Mouse (Mus musculus): ENCODE measurements around the gene Slit3.

Gene Slit3

DNA sequence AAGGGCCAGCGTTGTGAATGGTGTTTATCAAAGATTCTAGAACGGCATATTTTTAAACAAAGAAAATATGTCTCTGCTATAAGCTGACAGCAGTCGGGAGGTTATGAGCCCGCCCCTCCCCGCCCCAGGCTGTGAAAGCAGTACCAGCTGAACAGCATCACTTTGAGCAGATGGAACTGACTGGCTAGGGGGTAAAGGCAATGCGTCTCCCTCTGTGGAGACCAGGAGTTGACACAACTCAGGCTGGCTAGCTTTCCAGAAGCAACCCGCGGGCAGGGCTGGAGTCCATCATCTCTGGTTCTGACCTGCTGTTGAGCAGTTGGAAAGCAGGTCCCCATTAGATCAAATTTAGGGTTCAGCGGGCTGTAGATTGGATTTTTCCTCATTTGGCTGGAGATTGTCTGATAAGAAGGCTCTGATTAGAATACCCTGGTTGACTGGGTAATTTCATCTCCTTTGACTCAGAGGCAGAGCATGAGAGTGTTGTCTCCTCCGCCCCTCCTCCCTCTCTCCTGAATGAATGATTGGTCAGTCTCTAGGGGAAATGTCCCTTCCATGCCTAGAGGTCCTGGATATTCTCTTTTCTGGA is 480.7 kb downstream of the Slit3 start:
- DNase-seq: no peak

- no peak for DNase-seq
These were observed 481.6 kb downstream of the Slit3 start for GRCm38 (mm10) chr11:35602586-35602985.

DNA sequence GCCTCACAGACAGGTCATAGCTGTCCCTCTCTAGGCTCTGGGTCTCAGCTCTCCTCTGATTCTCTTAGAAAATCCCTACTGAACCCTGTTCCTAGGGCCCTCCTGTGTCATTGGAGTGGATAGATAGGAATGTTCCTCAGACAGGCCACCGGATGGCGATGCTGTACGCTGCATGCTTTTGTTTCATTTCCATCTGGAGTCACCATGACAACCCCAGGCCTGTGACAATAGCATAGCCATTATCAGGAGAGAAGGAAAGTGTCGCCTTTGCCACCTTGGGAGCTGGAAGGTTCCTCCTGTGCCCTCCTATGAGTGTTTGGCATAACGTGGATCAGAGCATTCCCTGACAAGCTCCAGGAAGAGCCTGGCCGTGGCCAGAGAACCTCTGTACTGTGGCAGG is 482.9 kb downstream of the Slit3 start:
- DNase-seq: no peak

- no peak for DNase-seq
These were observed 484.1 kb downstream of the Slit3 start for GRCm38 (mm10) chr11:35604848-35605790.

- peak; percentile 76 for DNase-seq
These were observed 486.2 kb downstream of the Slit3 start for GRCm38 (mm10) chr11:35607191-35607590.

GRCm38 (mm10) chr11:35608794-35609193 is 487.8 kb downstream of the Slit3 start:
- no peak for DNase-seq

DNA sequence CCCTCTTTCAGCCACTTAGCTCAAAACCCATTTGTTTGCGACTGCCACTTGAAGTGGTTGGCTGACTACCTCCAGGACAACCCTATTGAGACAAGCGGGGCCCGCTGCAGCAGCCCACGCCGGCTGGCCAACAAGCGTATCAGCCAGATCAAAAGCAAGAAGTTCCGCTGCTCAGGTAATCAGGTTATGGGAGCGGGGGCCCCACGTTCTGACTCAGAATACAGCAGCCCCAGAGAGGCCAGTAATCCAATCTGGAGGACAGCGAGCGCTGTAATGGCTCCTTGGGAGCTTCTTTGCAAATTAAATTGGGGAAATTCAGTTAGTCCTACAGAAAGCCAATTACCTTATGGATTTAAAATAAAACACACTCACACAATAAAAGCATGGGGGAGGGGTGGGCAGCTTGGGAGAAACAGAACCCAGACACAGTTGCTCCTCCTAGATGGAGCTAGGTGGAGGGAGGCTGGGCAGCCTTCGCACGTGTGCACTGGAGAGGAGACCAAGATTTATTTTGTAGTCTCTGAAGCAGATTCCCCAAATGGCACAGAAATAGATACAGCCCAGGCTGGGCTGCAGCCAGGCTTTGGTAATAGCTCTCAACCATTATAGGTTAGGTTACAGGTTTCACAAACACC is 491.4 kb downstream of the Slit3 start:
- peak; percentile 34 for DNase-seq

DNA sequence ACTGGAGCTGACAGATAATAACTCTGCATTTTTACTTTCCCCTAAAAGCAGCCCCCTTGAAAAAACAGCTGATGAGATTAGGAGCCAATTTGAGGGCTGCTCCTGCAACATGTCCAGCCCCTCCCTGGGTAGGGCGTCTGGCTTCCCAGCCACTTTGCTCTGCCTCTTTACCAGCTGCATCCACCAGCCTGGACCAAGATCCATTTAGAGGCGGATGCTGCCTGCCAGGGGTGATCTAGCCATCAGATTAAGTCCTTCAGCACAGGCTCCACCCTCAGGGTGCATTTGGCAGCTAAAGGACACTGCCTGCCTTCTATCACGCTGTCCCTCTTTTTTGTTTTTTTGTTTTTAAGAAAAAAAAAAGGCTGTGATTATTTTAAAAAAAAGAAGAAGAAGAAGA is 493.5 kb downstream of the Slit3 start:
- DNase-seq: no peak

GRCm38 (mm10) chr11:35619421-35619820 is 498.4 kb downstream of the Slit3 start:
- DNase-seq: no peak

- no peak for DNase-seq
These were observed 501.7 kb downstream of the Slit3 start for GRCm38 (mm10) chr11:35622736-35623135.

- peak; percentile 66 for DNase-seq
These were observed 503.7 kb downstream of the Slit3 start for GRCm38 (mm10) chr11:35624515-35625270.

DNA sequence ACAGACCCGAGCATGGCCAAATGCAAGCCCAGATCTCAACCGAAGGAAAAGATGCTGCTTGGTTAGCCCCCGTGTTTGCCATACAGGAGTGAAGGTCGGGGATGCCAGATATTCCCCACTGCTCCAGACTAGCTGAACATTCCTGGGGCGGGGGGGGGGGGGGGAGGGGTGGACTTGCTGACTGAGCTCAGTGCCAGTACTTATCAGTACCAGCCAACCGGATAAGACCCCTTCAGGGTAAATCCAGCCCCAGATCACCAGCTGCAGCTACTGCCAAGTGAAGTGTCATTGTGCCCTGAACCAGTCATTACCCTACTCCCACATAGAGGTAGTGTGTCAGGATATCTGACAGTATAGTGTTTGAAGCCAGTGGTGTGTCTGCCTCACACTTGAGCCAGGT is 504.6 kb downstream of the Slit3 start:
- no peak for DNase-seq

DNA sequence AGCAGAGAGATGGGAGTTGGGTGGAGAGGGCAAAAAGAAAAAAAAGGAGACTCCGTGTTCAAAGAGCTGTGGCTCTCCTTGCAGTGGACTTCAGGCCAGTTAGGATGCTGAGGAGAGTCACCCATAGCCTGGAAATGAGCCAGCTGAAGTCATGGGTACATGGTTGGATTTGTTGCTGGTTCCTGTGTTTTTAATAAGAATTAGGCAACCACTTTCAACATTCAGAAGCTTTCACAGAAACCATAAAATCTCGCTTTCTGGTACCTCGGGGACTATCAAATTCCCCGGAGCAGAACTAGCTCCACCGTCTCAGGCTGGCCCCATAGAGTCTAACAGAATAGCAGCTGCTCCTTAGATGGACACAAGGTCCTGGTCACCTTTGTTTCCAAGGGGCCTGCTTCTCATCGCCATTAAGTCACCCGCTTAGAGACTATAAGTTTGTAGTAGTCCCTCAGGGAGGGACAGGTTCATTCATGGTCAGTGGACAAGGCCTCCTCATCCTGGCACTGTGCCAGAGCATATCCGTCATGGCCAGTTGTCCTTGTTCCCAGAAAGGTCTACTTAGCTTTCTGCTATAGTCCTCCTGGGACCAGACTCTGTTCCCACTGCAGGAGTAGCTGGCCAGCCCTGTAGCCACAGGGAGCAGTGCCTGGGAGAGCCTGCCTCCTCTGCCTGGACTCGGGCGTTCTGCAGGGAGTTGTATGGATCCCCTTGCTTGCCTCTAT is 505.3 kb downstream of the Slit3 start:
- no peak for DNase-seq

DNA sequence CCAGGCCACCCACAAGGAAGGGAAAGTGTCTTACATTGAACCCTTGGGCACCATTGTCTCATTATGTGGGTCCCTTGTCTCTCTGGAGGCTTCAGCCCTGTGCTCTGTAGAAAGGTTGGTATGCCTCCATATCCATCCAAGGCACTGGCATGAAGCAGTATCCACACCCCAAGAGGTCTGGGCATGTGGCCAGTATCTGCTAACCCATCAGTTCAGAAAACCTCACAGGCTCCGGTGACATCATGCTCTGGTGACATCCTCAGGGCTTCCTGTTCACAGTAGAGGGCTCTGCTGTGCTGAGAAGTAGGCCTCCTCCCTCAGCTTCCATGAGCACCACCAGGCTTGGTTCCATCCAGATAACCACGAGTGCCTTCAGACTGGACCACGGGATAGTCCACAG is 506.8 kb downstream of the Slit3 start:
- peak; percentile 49 for DNase-seq

GRCm38 (mm10) chr11:35632262-35632661 is 511.2 kb downstream of the Slit3 start:
- no peak for DNase-seq

DNA sequence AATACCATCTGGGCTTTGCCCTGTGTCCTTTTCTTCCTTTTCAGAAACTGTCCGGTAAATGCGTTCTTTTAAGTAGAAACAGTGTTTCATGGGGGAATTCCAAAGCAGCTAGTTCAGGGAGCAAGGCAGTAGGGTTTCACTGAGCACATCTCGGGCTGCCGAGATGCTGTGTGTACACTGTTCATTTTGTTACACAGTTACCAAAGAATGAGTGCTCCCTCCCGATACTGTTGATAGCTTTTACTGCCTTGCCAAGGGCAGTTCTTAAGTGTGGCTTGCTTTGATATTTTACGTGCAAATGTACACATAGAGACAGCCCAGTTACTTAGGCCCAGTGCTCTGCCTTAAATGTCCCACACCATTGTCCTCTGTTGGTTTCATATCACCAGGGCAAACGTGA is 516.1 kb downstream of the Slit3 start:
- DNase-seq: no peak

DNA sequence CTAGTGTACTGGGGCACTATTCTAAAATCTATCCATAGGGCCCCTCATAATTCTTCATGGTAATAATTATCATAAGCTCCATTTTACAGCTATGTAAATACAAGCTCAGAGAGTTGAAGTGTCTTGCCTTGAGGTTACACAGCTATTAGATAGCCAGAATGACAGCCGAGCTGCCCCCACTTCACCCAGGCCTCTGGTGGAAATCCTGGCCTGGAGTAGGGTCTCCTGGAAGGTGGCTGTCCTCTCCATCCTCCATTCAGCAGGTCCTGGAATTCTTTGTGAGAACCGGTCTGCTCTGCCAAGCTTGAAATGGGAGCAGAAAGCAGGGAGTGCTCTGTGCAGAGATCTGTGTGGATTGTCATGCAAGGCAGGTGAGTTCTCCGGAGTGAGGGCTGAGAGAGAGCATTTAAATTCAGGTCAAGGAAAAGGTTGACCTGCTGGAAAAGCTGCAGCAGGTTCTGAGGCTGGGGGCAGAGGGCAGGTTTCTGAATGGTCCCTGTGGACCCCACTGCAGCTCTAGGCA is 517.9 kb downstream of the Slit3 start:
- DNase-seq: no peak

DNA sequence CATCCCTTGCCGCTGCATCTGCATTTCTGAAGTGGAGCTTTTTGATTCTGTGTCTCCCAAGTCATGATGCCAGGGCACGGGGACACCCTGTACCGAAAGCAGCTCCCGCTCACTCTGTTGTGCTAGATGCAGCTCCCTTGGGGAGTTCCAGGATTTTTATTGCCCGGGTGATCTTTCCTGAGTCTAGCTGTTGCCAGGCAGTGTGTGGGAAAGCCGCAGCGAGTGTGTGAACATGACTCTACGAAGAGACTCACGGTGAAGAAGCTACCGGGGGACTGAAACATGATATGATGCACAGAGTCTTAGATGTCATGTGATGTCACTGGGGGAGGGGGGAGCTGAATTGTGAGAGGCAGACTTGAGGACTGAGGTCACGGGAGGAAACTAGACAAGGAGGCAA is 518.4 kb downstream of the Slit3 start:
- DNase-seq: peak; percentile 26

GRCm38 (mm10) chr11:35651286-35651685 is 530.3 kb downstream of the Slit3 start:
- no peak for DNase-seq

DNA sequence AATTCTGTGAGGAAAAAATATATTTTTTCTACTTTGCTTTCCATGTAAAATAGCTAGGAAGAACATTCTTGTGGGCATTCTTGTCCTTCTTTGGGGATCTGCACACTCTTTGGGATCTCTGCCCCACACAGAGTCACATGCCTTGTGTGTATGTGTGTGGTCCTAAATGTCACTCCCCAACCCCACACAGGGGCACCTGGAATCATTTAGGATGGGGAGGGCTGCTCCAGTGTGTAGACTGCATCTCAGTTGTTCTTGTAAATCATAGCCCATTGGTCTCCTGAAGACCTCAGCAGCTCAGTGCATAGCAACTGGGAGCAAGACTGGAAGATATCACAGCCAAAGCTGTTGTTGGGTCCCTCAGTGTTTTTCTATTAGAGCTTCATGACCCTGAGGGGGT is 534.8 kb downstream of the Slit3 start:
- no peak for DNase-seq

GRCm38 (mm10) chr11:35657582-35657981 is 536.6 kb downstream of the Slit3 start:
- DNase-seq: no peak

GRCm38 (mm10) chr11:35660967-35661366 is 539.9 kb downstream of the Slit3 start:
- DNase-seq: no peak

All from layer of hippocampus, adult 9-11 months (tissue).